Comparison of ENCODE assay signal across 8 mouse cellular contexts in genomic region chr5:142767937-142768336, GRCm38 (mm10). TPM values are rescaled to one million over a fixed set of nuclear protein-coding genes. Genes with fewer than 3 reads are reported as not detected.
A peak's percentile ranks its signal among the peaks of the same experiment; 100 is the strongest.
DNase-seq lines count a peak whose midpoint lies in the region; TF ChIP-seq lines count a peak whose summit lies in the region.

No protein-coding gene starts in this region.

- WGBS in kidney, adult 2 months = 21% methylated on average over 7 of the region's 7 CpGs
- 25% methylated on average over 7 of the region's 7 CpGs for WGBS in liver, adult 2 months

- no peaks in the 10 kb centered on the region; the same call in 1 of the 2 replicates for H3K79me2 ChIP-seq in liver, adult 2 months (ENCODE audit: control insufficient read depth, insufficient read depth, low read length)

- TF ChIP-seq CTCF in kidney, adult 2 months (conservative IDR thresholded peaks at IDR 0.05; ENCODE audit: insufficient read depth, insufficient read length, low read depth, low read length) = peak; percentile 79
- TF ChIP-seq CTCF in liver, adult 2 months (IDR thresholded peaks at IDR 0.05; ENCODE audit: low read depth, low read length) = peak; percentile 49
- 0 out of 2 replicates have a peak, but pooled peaks have one; percentile 6 for TF ChIP-seq CTCF in testis, adult 2 months (IDR thresholded peaks at IDR 0.05; ENCODE audit: control insufficient read depth, insufficient read depth, insufficient replicate concordance, low read depth, low read length)

- H3K27me3 ChIP-seq in kidney, adult 2 months (replicated peaks; ENCODE audit: control insufficient read depth, insufficient read depth, low read length) = no peaks in the 10 kb centered on the region
- no peaks in the 10 kb centered on the region for H3K27me3 ChIP-seq in liver, adult 2 months (ENCODE audit: control insufficient read depth, insufficient read depth, low read length)
- no peaks in the 10 kb centered on the region for H3K27me3 ChIP-seq in testis, adult 2 months (ENCODE audit: control insufficient read depth, insufficient read depth, low read length)

- H3K9ac ChIP-seq in liver, adult 2 months (ENCODE audit: low read depth, low read length) = no peak overlapping the region

- H3K4me1 ChIP-seq in kidney, adult 2 months (ENCODE audit: control insufficient read depth, insufficient read depth, low read length) = peaks cover 3% of the 10 kb centered on the region; the same call in 1 of the 2 replicates
- H3K4me1 ChIP-seq in liver, adult 2 months (ENCODE audit: control insufficient read depth, insufficient read depth, low read length) = peaks cover 12% of the 10 kb centered on the region
- peaks cover 16% of the 10 kb centered on the region for H3K4me1 ChIP-seq in testis, adult 2 months (ENCODE audit: control insufficient read depth, insufficient read depth, low read length)

- no peak overlapping the region for H3K27ac ChIP-seq in kidney, adult 2 months (ENCODE audit: insufficient read depth, low read depth, low read length)
- H3K27ac ChIP-seq in liver, adult 2 months (replicated peaks; ENCODE audit: insufficient read depth, low read depth, low read length) = no peak overlapping the region
- no peak overlapping the region for H3K27ac ChIP-seq in testis, adult 2 months (ENCODE audit: control insufficient read depth, insufficient read depth, low read depth, low read length)

- DNase-seq in urinary bladder, postnatal 14 days (ENCODE audit: low spot score) = peak; percentile 76
- DNase-seq in urinary bladder, postnatal 10 days (ENCODE audit: low spot score) = no peak
- DNase-seq in cerebellum, adult 9-11 months = peak; percentile 85
- DNase-seq in gastrocnemius, adult 8-10 months (ENCODE audit: low spot score in 2 of 2) = peak; percentile 61 to 65
- DNase-seq in kidney, adult 2 months = peak; percentile 87
- DNase-seq in liver, adult 2 months (ENCODE audit: extremely low read depth, low read depth, low spot score) = peak; percentile 68
- peak; percentile 46 to 64 for DNase-seq in natural killer cell, adult 2 months (ENCODE audit: low spot score in 2 of 2)

- H3K36me3 ChIP-seq in kidney, adult 2 months (ENCODE audit: control insufficient read depth, insufficient read depth, low read length) = peaks cover 6% of the 10 kb centered on the region
- H3K36me3 ChIP-seq in liver, adult 2 months (ENCODE audit: control insufficient read depth, insufficient read depth, low read length) = peaks cover 31% of the 10 kb centered on the region
- H3K36me3 ChIP-seq in testis, adult 2 months (ENCODE audit: control insufficient read depth, insufficient read depth, low read length) = no peaks in the 10 kb centered on the region

- TF ChIP-seq POLR2A in kidney, adult 2 months (IDR thresholded peaks at IDR 0.05; ENCODE audit: low read depth, low read length) = no peak
- TF ChIP-seq POLR2A in liver, adult 2 months (IDR thresholded peaks at IDR 0.05; ENCODE audit: extremely low read depth, insufficient read depth, low read length) = no peak
- no peak for TF ChIP-seq POLR2A in testis, adult 2 months (IDR thresholded peaks at IDR 0.05; ENCODE audit: control insufficient read depth, low read depth, low read length)

- H3K4me3 ChIP-seq in kidney, adult 2 months (ENCODE audit: insufficient read depth, low read depth, low read length) = no peak overlapping the region
- H3K4me3 ChIP-seq in liver, adult 2 months (ENCODE audit: insufficient read depth, low read depth, low read length) = no peak overlapping the region
- H3K4me3 ChIP-seq in testis, adult 2 months (ENCODE audit: control insufficient read depth, low read depth, low read length) = no peak overlapping the region

RNA-seq across cellular contexts. Expression of gene Tnrc18, which starts 49.5 kb away (rescaled TPM):
- 10 to 100 TPM; 26.0 to 42.3 (median 30.7) TPM for total RNA-seq in gastrocnemius, adult 8-10 months (2022)
- 32.1 and 40.8 TPM in 2 replicates for polyA plus RNA-seq in kidney, adult 2 months (2012; rRNA removed)
- total RNA-seq in liver, adult 2 months (2014; rRNA removed) = 4.0 and 9.0 TPM in 2 replicates
- 14.5 and 17.8 TPM in 2 replicates for polyA plus RNA-seq in liver, adult 2 months (2012; rRNA removed)
- 35.9 and 39.9 TPM in 2 replicates for polyA plus RNA-seq in testis, adult 2 months (2012; rRNA removed)

Comparison
In these comparisons a context has a peak if more than half of its experiments do, and no peak if none do; other contexts are left out.
1. CTCF ChIP-seq: peak in every context shown above with its lines; median percentile 79 in kidney, adult 2 months; 49 in liver, adult 2 months; 6 in testis, adult 2 months.